Mouse (Mus musculus) thymus, postnatal 10 days (tissue): ENCODE measurements around the gene Nuak2.

Experiments
- DNase-seq, 2 experiments: peaks; one replicate each; pipeline ENCODE4 v3.0.0; 2021; ENCODE audit warnings: low spot score in 2 of 2

Nuak2 gene

DNA sequence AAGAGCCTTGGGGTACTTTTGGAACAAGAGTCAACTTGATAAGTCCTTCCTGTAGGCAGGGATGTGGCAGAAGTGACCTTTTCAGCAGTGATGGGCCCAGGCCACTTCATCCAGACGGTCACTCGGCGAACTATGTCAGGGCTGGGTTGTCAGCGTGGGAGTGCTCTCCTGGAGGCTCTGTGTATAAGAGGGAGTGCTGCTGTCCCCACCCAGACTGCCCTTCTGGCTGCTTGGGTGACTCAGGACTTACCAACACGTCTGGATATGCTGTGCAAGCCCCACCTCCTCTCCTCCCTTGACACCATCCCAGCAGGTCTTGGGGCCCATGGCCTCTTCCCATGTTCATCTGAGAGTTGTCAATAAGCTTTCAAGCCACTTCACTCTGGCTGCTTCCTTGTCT lies 37.5 kb downstream of the Nuak2 start:
- DNase-seq: no peak

DNA sequence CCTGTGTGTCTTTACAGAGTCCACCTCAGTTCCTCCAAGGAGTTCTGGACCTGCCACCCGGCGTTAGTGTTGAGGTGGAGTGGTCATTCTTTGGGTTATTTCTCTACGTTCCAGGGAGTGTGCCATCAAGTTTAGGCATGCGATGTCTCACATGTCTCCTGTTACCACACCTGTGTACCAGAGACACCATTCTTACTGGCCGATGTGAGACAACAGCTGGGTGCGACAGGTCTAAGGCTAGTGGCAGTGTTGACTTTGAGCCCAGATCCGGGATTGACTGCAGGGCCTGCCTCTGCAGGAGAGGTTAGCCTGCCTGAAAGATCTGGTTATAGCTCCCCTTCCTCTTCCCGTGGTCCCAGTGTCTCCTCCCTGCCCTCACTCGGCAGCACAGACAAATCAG lies 38.3 kb downstream of the Nuak2 start:
- no peak for DNase-seq

DNA sequence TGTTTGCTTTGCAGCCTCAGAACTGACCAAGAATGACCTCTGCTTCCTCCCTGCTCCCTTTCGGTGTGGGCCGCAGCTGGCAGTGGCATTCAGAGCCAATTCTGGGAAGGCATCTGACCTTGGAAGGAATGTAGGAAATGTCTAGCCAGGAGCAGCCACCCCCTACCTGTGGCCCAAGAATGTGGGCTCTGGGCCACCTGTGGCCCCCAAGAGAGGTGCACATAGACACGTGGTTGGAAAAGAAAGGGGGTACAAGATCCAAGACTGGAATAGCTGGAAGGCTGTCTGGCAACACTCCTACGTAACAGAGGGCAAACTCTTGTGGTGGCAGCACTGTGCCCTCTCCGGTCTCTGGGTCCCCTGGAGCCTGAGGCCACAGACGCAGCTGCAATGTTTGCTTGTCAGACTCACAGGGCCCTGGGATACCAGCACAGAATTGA lies 39.3 kb downstream of the Nuak2 start:
- no peak for DNase-seq

DNA sequence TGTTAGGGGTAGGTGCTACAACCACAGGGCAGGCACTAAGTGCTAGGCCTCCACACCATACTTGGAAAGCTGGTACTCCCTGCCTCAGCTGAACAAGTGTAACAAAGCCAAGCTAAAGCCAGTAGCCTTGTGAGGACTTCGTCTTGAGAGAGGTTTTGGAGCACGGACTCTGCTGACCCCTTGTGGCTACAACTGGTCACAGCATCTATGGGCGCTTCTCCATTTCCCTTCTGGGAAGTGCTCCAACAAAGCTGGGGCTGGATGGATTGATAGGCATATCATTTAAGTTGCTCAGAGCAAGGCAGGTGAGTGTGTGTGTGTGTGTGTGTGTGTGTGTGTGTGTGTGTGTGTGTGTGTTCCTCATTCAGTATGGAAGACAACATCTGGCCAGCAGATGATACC lies 39.9 kb downstream of the Nuak2 start:
- peak; percentile 41 to 69 for DNase-seq

DNA sequence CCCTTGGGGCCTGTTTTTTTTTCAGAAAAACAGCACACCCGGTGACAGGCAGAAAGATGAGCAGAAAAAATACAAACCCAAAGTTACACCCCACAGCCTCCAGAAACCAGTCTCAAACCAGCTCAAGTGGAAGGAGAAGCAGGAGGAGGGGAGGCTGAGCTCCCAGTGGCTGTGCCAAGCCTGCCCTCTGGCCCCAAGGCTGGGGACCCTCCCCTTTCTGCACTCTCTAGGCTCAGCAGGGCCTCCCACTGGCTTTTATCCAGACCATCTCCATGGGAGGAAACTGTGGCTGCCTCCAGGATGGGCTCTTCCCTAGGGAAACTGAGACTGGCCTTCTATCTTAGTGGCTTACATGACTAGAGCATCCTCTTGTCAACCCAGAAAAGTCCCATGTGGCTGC lies 40.9 kb downstream of the Nuak2 start:
- no peak for DNase-seq

DNA sequence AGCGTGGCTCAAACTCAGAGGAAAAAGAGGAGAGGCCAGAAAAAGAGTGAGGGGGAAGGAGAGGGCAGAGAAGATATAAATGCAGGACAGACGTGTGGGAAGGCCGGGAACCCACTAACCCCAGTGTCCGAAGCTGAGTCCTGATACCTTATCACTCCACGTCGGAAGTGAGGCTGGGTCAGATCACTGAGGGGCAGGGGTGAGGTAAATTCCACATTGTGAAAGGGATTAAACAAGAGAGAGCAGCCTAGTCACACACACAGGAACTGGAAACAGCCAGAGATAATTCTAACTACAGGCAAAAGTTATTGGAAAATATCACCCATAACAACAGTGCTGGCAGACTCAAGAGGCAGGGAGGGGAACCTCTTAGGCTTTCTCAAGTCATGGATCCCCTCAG lies 46.0 kb downstream of the Nuak2 start:
- DNase-seq: no peak

DNA sequence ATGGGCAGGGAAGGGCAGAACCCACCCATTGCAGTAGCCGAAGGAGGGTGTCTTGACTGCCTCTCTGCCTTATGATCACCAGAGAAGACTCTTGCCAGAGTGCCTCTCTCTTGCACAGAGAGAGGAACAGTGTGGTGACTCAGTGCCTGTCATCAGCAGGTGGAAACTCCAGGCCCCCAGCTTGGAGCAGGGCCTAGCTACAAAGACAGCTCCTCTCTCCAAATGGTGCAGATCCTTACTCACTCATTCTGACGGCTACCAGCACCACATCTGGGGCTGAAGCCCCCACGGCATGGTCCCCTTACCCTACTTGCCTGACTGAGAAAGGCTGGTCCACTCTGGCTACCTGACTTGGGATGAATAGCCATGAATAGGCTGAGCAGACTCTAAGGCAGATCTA lies 48.5 kb downstream of the Nuak2 start:
- DNase-seq: no peak

DNA sequence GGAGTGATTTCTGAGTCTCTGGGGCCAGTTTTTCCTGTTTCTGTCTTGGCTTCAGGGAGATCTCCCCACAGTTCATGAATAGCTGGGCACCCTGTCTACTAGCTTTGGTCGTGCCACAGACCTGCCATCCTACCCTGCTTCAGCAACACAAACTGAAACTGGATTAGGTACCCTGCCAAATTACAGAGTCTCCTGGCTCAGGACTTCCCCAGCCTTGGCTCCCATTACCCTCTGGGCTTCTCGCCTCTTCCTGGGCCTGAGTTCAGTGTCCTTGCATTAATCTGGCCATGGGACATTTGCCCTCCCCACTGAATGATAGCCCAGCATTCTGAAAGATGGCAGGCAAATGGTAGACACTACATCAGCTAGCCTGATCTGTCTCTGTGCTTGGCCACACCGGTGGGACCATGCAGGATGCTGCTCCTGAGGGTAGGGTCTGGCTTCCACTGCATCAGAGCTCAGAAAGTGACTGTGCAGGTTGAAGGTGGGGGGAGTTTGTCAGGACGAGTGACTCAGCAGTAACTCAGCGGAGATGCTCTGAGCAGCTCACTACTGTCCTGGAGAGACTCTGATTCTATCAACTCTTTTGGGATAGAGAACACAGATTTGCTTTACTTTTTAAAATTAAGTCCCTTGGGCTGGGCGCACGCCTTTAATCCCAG lies 49.1 kb downstream of the Nuak2 start:
- DNase-seq: no peak

DNA sequence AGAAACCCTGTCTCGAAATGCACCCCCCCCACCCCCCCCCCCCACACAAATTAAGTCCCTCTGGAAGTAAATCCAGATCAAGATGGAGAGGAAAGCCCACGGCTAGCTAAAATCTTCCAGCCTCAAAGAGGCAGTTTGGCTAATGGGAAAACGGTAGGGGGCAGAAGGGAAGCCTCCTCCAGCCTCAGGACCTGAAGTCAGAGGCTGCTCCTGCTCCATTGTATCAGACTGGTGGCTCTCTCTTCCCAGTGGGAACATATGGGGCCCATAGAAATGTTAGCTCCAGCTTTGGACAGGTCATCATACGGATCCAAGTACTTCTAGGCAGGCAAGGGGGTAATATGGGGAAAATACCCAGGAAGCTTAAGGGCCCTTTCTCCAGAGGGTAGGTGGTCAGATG lies 49.7 kb downstream of the Nuak2 start:
- no peak for DNase-seq

DNA sequence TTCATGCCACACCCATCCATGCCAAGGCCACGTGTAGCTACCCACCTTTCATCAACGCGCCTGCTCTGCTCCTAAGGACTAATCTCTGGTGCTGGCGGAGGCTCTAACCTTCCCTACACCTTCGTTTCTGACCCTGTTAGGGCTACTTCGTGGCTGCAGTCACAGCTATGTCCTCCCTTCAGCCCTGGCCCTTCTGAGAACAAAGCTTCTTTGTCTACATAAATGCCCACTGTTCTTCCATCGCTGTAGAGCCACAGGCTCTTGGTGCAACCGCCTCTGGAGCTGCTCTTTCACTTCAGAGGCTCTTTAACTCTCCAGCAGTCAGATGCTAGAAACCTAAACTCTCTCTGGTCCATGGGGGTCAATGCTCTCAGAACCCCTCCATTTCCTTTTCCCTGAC lies 50.3 kb downstream of the Nuak2 start:
- DNase-seq: no peak

DNA sequence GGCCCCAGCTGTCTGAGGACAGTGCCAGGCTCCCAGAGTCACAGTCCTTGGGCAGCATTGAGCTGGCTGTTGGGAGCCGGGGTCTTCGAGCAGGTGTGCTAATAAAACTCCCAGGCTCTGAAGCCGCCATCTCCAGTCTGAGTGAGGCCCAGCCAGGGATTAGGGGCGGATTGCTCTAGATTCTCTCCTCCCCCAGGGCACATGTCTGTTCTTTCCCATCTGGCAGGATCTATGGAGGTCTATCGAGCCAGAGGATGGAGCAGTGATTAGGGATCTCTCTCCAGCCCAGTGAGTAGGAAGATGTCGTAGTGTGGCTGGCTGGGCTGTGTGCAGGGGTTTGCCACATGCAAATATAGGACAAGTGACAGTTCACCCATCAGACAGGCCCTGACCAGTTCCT lies 51.0 kb downstream of the Nuak2 start:
- DNase-seq: no peak

DNA sequence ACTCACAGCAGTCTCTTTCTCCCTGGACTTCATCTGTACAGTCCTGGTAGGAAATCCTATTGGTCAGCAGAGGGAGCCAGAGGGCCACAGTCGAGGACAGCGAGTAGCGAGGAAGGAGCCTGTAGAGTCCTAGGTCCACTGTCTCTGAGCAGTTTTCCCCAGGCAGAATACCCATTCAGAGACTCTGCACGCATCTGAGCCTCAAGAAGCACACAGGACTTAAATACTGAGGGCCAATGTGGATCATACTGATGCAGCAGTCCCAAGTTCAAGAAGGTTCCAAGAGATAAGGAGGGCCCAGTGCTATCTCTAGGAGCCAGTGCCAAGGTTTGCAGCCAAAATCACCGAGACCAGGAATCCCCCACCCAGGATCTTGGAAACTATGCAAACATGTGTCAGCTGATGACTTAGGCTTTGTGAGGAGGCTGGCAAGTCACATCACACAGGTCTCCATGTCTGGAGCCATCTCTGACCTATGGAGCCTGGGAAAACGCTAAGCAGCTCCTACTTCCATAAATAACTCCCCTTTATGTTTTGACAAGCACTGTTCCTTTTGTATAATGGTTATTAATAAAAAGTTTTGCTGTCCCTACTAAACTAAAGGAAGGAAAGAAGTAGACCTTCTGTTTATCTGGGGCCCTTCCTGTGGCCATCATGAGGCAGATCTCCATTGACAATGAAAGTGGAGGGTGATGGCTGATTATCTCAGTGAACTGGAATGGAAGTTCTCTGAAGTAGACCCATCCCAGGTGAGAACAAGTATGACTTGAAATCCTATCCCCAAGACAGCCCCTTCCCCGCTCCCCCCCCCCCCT lies 52.0 kb downstream of the Nuak2 start:
- peak; percentile 29 to 70 for DNase-seq

DNA sequence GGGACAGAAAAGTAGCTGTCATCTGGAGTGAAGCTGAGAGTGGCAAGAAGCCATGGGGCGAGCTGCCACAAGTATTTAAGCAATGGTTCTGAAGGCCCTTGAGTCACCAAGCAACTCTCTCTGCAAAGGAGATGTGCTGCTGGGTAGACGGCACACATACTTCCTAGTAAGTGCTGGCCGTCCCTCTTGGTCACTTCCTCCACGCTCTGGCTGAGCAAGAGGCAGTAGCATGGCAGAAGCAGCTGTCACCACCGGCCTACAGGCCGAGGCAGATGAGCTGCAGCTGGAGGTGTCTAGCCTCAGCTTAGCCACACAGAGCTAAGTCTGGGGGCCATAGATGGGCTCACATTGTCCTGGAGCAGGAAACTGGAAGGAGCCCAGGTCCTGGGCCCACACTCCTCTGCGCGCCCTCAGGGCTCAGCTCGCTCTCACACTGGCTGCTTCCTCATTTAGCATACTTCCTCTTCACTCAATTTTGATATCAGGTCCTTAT lies 54.8 kb downstream of the Nuak2 start:
- no peak for DNase-seq

DNA sequence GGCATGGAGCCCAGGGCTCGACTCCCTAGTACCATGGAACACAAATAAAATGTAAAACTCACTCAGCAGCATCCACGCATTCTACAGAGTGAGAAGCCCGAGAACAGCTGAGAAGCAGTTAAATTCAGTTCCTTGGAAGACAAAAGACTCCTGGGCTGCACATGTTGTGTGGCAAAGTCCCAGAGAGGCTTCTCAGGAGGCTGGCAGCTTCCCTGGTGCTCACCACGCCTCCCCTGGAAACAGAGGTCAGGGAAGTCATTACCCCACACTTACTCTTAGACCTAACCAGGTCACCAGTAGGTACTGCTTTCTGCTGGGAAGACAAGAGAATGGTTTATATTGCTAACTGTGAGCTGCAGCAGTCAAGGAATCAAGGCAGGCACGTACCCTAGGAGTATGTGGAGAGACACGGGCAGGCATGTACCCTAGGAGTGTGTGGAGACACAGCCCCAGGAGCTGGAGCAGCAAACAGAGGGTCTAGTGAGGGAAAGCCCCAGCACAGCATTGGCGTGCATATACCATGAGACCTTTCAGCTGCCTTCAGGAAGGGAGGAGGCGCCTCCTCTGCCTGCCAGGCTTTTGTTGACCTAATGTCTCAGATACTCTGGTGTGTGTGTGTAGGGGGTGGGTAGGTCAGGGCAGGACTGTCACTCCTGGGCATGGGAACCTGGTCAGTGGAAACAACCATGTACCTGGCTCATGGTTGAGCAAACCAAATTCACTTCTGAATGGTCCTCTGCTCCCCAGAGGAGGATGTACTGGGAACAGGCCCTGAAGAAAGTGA lies 55.6 kb downstream of the Nuak2 start:
- no peak for DNase-seq

DNA sequence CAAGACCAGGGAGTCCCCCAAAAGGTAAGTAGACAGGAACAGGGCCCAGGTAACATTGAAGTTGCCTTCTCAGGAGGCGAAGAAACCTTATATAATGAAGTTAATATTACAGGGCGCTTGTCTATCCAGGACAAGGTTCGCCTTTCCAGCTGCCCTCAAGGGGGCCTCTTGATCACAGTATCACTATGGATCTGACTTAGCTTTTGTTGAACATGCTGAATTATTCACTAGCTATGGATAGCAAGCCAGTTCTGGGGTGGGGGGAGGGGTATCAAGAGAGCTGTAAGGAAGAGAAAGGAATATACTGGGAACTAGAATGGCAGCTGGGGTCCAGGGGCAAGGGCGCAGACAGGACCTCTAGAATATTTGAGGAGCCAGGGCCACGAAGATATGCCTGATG lies 56.4 kb downstream of the Nuak2 start:
- DNase-seq: no peak

DNA sequence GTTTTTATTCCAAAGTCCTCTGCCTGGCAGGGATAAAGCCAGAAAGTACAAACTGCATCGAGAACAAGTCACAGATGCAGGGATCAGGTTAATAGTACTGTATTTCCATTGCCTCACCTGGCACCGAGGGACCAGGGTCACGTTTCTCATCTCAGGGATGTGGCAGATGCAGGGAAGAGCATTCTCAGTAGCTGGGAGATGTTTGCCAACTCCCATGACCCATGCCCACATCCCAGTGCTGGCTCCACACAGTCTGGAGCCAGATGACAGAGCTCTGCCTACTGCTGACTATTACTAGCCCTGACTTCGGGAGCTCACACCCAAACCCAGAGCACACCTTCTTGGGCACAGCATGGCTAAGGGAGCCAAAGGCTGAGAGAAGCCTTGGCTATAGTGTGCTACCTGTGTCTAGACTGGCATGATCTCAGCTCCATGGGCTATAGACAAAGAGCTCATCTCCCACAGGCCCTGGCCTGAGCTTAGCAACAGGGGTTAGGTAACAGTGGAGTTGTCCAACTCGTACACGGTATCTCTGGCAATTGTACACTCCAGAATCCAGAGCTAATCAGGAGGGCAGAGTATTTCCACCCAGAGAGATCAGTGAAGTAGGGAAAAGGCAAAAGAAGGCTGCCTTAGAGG lies 57.1 kb downstream of the Nuak2 start:
- no peak for DNase-seq

DNA sequence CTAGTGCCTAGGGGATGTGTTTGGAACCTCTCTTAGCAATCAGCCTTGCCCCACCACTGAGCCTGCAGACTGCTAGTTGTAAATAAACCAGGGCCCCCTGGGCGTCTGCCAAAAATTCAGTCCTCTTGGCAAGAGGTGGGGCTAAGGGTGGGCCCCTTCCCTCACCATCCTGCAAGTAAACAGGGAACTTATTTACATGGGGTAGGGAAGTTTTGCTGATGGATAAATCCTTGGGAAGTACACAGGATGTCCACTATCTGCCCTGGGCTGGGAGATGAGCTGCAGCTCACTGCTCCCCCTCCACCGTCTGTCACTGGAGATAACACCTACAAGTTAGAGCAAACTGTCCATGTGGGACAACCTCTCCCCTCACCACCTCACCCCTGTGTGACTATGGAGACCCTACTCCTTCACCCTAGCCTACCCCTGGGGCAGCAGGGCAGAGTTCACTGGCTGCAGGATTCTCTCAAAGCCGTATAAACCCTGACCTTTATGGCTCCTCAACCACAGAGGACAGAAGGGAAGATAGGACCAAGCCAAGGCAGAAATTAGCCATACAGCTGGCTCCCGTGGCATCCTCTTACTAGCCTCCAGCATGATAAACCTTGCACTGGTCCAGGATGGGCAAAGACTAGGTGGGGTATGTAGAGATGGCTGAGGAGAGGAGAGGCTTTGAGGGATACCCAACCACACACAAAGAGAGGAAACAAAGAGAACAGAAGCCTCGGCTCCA lies 58.4 kb downstream of the Nuak2 start:
- DNase-seq: no peak

DNA sequence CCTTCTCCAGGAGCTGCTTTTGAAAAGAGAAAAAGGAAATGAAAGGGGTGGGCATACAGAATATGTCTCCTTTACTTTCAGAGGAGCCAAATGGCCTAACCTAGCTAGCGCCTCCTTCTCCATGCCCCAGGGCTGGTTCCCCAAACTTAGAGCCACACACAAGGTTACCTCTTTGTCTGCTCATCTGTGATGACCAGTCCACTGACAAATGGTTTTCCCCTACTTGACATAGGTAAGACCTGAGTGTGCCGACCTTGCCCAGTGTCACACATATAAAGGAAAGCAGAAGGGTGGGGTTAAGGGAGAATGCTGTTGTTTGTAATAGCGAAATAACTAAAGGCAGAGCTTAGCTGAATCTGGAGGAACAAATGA lies 58.9 kb downstream of the Nuak2 start:
- no peak for DNase-seq

DNA sequence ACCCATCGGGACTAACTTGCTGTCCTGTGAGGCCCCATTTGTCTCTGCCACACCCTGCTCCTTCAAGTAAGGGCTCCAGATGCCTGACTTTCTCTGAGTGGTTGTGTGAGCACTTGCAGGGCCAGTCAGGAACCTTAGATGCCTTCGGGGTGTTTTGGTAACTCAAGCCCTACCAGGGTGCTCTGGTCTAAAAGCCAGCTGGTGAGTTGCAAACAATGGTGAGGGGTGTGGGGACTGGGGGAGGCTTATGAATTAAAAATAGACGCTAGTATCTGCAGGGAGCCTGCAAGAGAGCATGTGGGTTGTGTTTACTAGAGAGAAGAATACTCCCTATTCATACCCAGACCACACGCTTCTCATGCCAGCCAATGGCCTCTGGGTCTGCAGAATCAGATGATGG lies 59.3 kb downstream of the Nuak2 start:
- no peak for DNase-seq

DNA sequence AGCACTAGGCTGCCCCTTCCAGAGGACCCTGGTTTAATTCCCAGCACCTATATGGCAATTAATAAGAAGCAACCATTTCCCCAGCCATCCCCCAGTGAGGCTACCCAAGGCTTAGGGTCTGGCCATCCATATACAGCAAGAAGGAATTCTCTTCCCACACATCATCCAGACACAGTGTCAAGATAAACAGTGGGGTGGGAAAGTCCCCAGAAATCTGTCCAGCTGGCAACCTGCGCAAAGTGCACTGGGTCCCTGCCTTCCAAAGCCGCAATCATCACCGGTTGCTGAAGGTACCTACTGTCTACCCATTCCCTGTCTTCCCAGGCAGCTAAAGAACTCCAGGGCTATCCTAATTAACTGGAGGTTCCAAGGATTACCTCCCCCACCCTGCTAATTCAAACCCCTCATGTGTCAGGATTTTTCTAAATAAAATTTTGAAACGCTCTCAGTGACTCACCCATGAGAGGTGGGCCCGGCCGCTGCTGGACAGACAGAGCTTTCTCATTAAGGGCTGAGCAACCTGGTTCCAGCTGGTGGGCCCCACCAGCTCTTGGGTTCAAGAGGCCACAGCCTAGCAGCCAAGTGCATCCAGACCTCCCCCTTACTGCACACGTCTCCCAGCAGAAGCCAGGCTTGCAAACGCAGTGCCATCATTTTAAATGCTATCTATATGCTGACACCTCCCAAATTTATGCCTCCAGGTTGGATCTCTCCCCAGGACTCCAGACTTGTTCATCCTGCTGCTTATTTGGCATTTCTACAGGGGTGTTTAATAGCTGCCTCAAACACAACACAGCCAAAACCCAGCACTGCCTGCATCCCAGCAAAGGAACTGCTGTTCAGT lies 60.5 kb downstream of the Nuak2 start:
- DNase-seq: no peak

DNA sequence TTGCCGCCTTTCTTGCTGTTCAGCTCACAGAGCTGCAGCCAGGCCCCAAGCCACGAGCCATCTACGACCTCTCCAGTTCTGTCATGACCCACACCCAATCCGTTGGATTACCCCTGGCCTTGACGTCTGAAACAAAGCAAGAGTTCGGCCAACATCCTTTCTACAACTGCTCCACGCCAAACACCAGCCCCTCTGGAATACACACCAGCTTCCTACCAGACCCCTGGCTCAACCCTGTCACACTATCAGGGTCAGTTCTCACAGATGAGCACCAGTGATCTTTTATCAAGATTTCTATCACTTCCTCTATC lies 61.1 kb downstream of the Nuak2 start:
- DNase-seq: no peak
